Mouse (Mus musculus): ENCODE results near the gene Vmn1r236. TPM values are rescaled to one million over a fixed set of nuclear protein-coding genes. Genes with fewer than 3 reads are reported as not detected.

The Vmn1r236 gene
- total RNA-seq (2022) = not detected

- no peak for DNase-seq (ENCODE audit: low spot score)
These were observed at the start of gene Vmn1r236 for GRCm38 (mm10) chr17:21282642-21283041. Gene Vmn1r236 (plus strand): TSS chr17:21282942.

GRCm38 (mm10) chr17:21256111-21256510 lies 26.6 kb upstream of the Vmn1r236 start, which contains the start of gene Vmn1r235:
Gene Vmn1r235 (plus strand): TSS chr17:21256411.
- DNase-seq (ENCODE audit: low spot score) = no peak

- peak; percentile 55 for DNase-seq (ENCODE audit: low spot score)
These were observed 10.6 kb upstream of the Vmn1r236 start for GRCm38 (mm10) chr17:21272103-21272502.

DNA sequence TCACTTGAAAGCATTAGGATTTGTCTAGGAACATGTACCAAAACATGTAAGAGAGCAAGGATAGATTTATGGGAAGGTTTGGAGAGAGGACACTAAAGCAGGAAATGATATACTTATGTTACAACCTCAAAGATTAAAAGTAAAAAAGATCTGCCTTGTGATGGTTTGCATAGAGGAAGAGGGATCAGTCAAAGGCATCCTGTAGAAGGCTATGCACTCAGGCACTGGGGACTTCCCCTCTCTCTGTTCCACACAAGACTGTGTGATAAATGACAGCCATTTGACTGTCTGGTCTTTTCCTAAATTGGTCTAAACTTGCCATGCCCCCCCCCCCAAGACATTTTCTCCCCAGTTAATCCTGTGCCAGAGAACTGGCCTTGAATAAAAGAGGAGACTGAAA lies 1.7 kb downstream of the Vmn1r236 start:
- DNase-seq (ENCODE audit: low spot score) = no peak

DNA sequence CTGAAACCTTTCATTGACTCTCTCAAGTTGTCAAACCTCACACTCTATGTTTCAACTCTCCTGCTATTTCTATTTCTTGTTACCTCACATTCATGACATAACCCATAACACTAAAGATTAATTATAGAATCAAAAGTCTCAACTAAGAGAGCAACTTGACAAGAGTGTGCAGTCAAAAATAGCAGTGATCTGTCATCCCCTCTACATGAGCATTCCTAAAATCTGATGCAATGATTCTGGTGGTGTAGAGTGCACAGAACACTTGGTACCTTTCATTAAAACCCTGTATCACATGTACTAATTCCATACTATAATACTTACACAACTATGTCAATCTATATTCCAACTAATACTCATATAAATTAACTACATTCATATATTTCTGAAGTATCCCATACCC lies 7.0 kb downstream of the Vmn1r236 start:
- DNase-seq (ENCODE audit: low spot score) = no peak

GRCm38 (mm10) chr17:21311565-21311964 lies 28.8 kb downstream of the Vmn1r236 start, which contains the start of gene Vmn1r237:
Gene Vmn1r237 (plus strand): TSS chr17:21311865.
- DNase-seq (ENCODE audit: low spot score) = no peak

Small RNA genes lying within 50 kb of the gene (microRNA-seq; reads per million reads assigned to microRNA genes)
- not detected for gene Gm26384

Other genes starting within 250 kb of the Vmn1r236 start
- not detected for gene Vmn1r234, start 56.9 kb upstream of the Vmn1r236 start, total RNA-seq (2022)
- not detected for gene Vmn1r235, start 26.5 kb upstream of the Vmn1r236 start, total RNA-seq (2022)
- gene Vmn1r237, start 28.9 kb downstream of the Vmn1r236 start, total RNA-seq (2022) = not detected
- 1 to 10 TPM in 2 of 4 experiments, under 1 TPM in 2; 0.63 to 1.5 (median 1.1) TPM for gene Zfp677, start 100.8 kb downstream of the Vmn1r236 start, total RNA-seq (2022)
- 1 to 10 TPM in 3 of 4 experiments, under 1 TPM in 1; 0.80 to 1.4 (median 1.3) TPM for gene Zfp54, start 140.3 kb downstream of the Vmn1r236 start, total RNA-seq (2022)
- gene Zfp51, start 167.4 kb downstream of the Vmn1r236 start, total RNA-seq (2022) = 1 to 10 TPM; 7.6 to 8.7 (median 8.0) TPM
- 1 to 10 TPM; 1.8 to 3.1 (median 2.4) TPM for gene Zfp53, start 206.1 kb downstream of the Vmn1r236 start, total RNA-seq (2022)

All from heart, adult 8-10 months (tissue).